In genomic region chr1:171568436-171568835, GRCm38 (mm10) we compare ENCODE assay signal across 38 mouse cellular contexts. TPM values are rescaled to one million over a fixed set of nuclear protein-coding genes. Genes with fewer than 3 reads are reported as not detected.
DNase-seq lines count a peak whose midpoint lies in the region; ATAC-seq and TF ChIP-seq lines count a peak whose summit lies in the region.
"Had no signal": no experiment of that assay in that cellular context is flagged by ENCODE, and none has a peak within 500 bp of the region (broad histone marks: within the 10 kb centered on the region; RNA-seq: fewer than 3 reads in every experiment).

No protein-coding gene starts in this region.

- H3K9ac ChIP-seq in MEL (ENCODE audit: control insufficient read depth, low read depth, low read length, poor library complexity, severe bottlenecking): no peak overlapping the region
- no peak overlapping the region for H3K9ac ChIP-seq in intestine, postnatal 0 days (ENCODE audit: low read depth, low read length)
- H3K9ac ChIP-seq: heart, embryonic 13.5 days; hindbrain, embryonic 15.5 days; limb, embryonic 15.5 days; liver, embryonic 13.5 days; midbrain, embryonic 13.5 days; neural tube, embryonic 15.5 days had no signal

- H3K79me2 ChIP-seq in MEL (ENCODE audit: control insufficient read depth, insufficient read depth, low read length, poor library complexity): no peaks in the 10 kb centered on the region

- TF ChIP-seq EP300 in MEL (IDR thresholded peaks at IDR 0.05; ENCODE audit: low read depth in 1 of 2, low read length in 2 of 2): no peak

- peaks cover 0 to 2% of the 10 kb centered on the region in 2 experiments; a peak in 1 of 4 replicates for H3K27me3 ChIP-seq in MEL (ENCODE audit: control insufficient read depth in 1 of 2, insufficient read depth in 2 of 2, low read length in 2 of 2)
- H3K27me3 ChIP-seq in intestine, postnatal 0 days (replicated peaks; ENCODE audit: control insufficient read depth, insufficient read depth, low read length): no peaks in the 10 kb centered on the region
- H3K27me3 ChIP-seq: heart, embryonic 13.5 days; hindbrain, embryonic 15.5 days; limb, embryonic 15.5 days; liver, embryonic 13.5 days; midbrain, embryonic 13.5 days; neural tube, embryonic 15.5 days had no signal

- no peak for DNase-seq in layer of hippocampus, adult 2 months (ENCODE audit: low spot score in 2 of 2)
- DNase-seq in layer of hippocampus, adult 9-10 months (ENCODE audit: low spot score): no peak
- DNase-seq in 416B (ENCODE audit: low read depth) (peak; percentile 65), MEL (ENCODE audit: low read depth, low spot score) (no peak)
- no peak for DNase-seq in urinary bladder, postnatal 10 days (ENCODE audit: low spot score)
- DNase-seq in thymus, postnatal 4 days: no peak
- DNase-seq: adrenal gland, postnatal 14 days; cerebellum, adult 11 months; cerebellum, adult 9-10 months; heart, postnatal 10 days; kidney, adult 8-10 months; kidney, postnatal 14 days; liver, embryonic 13.5 days; lung, adult 18-20 months; retina, postnatal 1 day; spleen, adult 18-20 months; thymus, postnatal 14 days had no signal

- TF ChIP-seq RAD21 in MEL (IDR thresholded peaks at IDR 0.05; ENCODE audit: low read depth, low read length): peak; percentile 19

- no peak for ATAC-seq in intestine, postnatal 0 days
- ATAC-seq: forebrain, embryonic 16.5 days; inflammation-experienced regulatory T-cells, adult 6 months; lung, postnatal 0 days; midbrain, embryonic 13.5 days had no signal

- no peak overlapping the region for H3K4me3 ChIP-seq in layer of hippocampus, adult 2 months
- no peak overlapping the region for H3K4me3 ChIP-seq in MEL (ENCODE audit: control insufficient read depth in 1 of 2, insufficient read depth in 1 of 2, low read depth in 2 of 2, low read length in 2 of 2)
- no peak overlapping the region for H3K4me3 ChIP-seq in intestine, postnatal 0 days (ENCODE audit: low read depth, low read length)
- H3K4me3 ChIP-seq: erythroblast, embryonic 14.5 days; heart, embryonic 13.5 days; hindbrain, embryonic 10.5 days; hindbrain, embryonic 15.5 days; limb, embryonic 10.5 days; limb, embryonic 15.5 days; liver, embryonic 13.5 days; midbrain, embryonic 13.5 days; neural tube, embryonic 15.5 days had no signal

- H3K36me3 ChIP-seq in MEL (ENCODE audit: control insufficient read depth in 1 of 2, insufficient read depth in 2 of 2, low read length in 2 of 2): no peaks in the 10 kb centered on the region
- H3K36me3 ChIP-seq in intestine, postnatal 0 days (ENCODE audit: control insufficient read depth, insufficient read depth): no peaks in the 10 kb centered on the region
- H3K36me3 ChIP-seq: heart, embryonic 13.5 days; hindbrain, embryonic 10.5 days; hindbrain, embryonic 15.5 days; limb, embryonic 10.5 days; limb, embryonic 15.5 days; liver, embryonic 13.5 days; midbrain, embryonic 13.5 days; neural tube, embryonic 15.5 days had no signal

- peak; percentile 24 for TF ChIP-seq CTCF in layer of hippocampus, adult 2 months (conservative IDR thresholded peaks at IDR 0.05)
- TF ChIP-seq CTCF in MEL (IDR thresholded peaks at IDR 0.05 in 2 of 3, conservative IDR thresholded peaks at IDR 0.05 in 1 of 3; ENCODE audit: control insufficient read depth in 1 of 3, insufficient read depth in 1 of 3, low read depth in 2 of 3, low read length in 3 of 3, poor library complexity in 1 of 3, severe bottlenecking in 1 of 3): peak in 1 of 3 experiments; percentile 33; a peak in 3 of 6 replicates
- TF ChIP-seq CTCF in intestine, postnatal 0 days (IDR thresholded peaks at IDR 0.05; ENCODE audit: low read depth): peak; percentile 22; the same call in 1 of the 2 replicates

- no peaks in the 10 kb centered on the region for H3K9me3 ChIP-seq in MEL (replicated peaks; ENCODE audit: insufficient read depth, low read length)
- H3K9me3 ChIP-seq in intestine, postnatal 0 days (ENCODE audit: control insufficient read depth): no peaks in the 10 kb centered on the region
- H3K9me3 ChIP-seq: heart, embryonic 13.5 days; hindbrain, embryonic 10.5 days; hindbrain, embryonic 15.5 days; limb, embryonic 10.5 days; limb, embryonic 15.5 days; liver, embryonic 13.5 days; midbrain, embryonic 13.5 days; neural tube, embryonic 15.5 days had no signal

- 59% methylated on average over 2 of the region's 2 CpGs for WGBS in intestine, postnatal 0 days

- no peaks in the 10 kb centered on the region for H3K4me1 ChIP-seq in MEL (ENCODE audit: control insufficient read depth in 1 of 2, insufficient read depth in 2 of 2, low read length in 2 of 2)
- H3K4me1 ChIP-seq in intestine, postnatal 0 days (replicated peaks; ENCODE audit: control insufficient read depth, insufficient read depth, low read length): no peaks in the 10 kb centered on the region
- H3K4me1 ChIP-seq: heart, embryonic 13.5 days; hindbrain, embryonic 10.5 days; hindbrain, embryonic 15.5 days; limb, embryonic 10.5 days; limb, embryonic 15.5 days; midbrain, embryonic 13.5 days; neural tube, embryonic 15.5 days had no signal

- no peak for TF ChIP-seq POLR2A in MEL (IDR thresholded peaks at IDR 0.05; ENCODE audit: control insufficient read depth in 1 of 2, insufficient read depth in 1 of 2, low read depth in 1 of 2, low read length in 2 of 2, poor library complexity in 1 of 2)

- no peak overlapping the region for H3K4me2 ChIP-seq in intestine, postnatal 0 days (replicated peaks; ENCODE audit: low read depth)
- H3K4me2 ChIP-seq: heart, embryonic 13.5 days; hindbrain, embryonic 15.5 days; limb, embryonic 15.5 days; liver, embryonic 13.5 days; midbrain, embryonic 13.5 days; neural tube, embryonic 15.5 days had no signal

- no peak overlapping the region for H3K27ac ChIP-seq in layer of hippocampus, adult 2 months
- H3K27ac ChIP-seq in MEL (ENCODE audit: control insufficient read depth, low read depth, low read length): no peak overlapping the region
- no peak overlapping the region for H3K27ac ChIP-seq in intestine, postnatal 0 days (ENCODE audit: low read depth, low read length)
- H3K27ac ChIP-seq: heart, embryonic 13.5 days; hindbrain, embryonic 10.5 days; hindbrain, embryonic 15.5 days; limb, embryonic 10.5 days; limb, embryonic 15.5 days; liver, embryonic 13.5 days; macrophage; midbrain, embryonic 13.5 days; neural tube, embryonic 15.5 days had no signal

TF ChIP-seq in MEL, 35 proteins besides CTCF, POLR2A, EP300 and RAD21:
- TF ChIP-seq KAT2A (conservative IDR thresholded peaks at IDR 0.05; ENCODE audit: low read depth, low read length) (no peak), BHLHE40 (IDR thresholded peaks at IDR 0.05; ENCODE audit: borderline replicate concordance, low read depth, low read length) (no peak), ETS1 (IDR thresholded peaks at IDR 0.05; ENCODE audit: low read depth, low read length) (no peak), CHD2 (IDR thresholded peaks at IDR 0.05; ENCODE audit: low read length) (no peak), ZKSCAN1 (IDR thresholded peaks at IDR 0.05; ENCODE audit: low read depth, low read length) (no peak), ZNF384 (IDR thresholded peaks at IDR 0.05; ENCODE audit: low read depth, low read length) (no peak), UBTF (IDR thresholded peaks at IDR 0.05; ENCODE audit: borderline replicate concordance, insufficient read depth, low read depth, low read length) (no peak)

RNA-seq across cellular contexts. Expression of gene Cd244a, which starts 9.4 kb away (rescaled TPM):
- total RNA-seq in layer of hippocampus, adult 2 months (2021): not detected
- not detected in 2 replicates for total RNA-seq in MEL (2012; rRNA removed)
- not detected for polyA plus RNA-seq in MEL (2012; ENCODE audit: insufficient read depth in 1 of 2, insufficient read length in 2 of 2, low read depth in 1 of 2, low replicate concordance in 2 of 2, missing spikeins in 1 of 2)
- 0.37 and 0.44 TPM in 2 replicates for polyA plus RNA-seq in intestine, postnatal 0 days (2015; fragmentation: Nextera tagmentation; extraction: Ambion mirVana)
- total RNA-seq: layer of hippocampus, postnatal 25 days had no signal
- polyA plus RNA-seq: erythroblast, embryonic 14.5 days; forebrain, embryonic 11.5 days; forebrain, embryonic 16.5 days; hindbrain, embryonic 10.5 days; hindbrain, embryonic 15.5 days; limb, embryonic 10.5 days; midbrain, embryonic 13.5 days had no signal

RNA-seq across cellular contexts. Expression of gene Itln1, which starts 33.3 kb away (rescaled TPM):
- total RNA-seq in layer of hippocampus, adult 2 months (2021): not detected
- total RNA-seq in MEL (2012; rRNA removed): not detected in 2 replicates
- polyA plus RNA-seq in MEL (2012; ENCODE audit: insufficient read depth in 1 of 2, insufficient read length in 2 of 2, low read depth in 1 of 2, low replicate concordance in 2 of 2, missing spikeins in 1 of 2): not detected
- 2.5 and 3.0 TPM in 2 replicates for polyA plus RNA-seq in intestine, postnatal 0 days (2015; fragmentation: Nextera tagmentation; extraction: Ambion mirVana)
- total RNA-seq: adrenal gland, postnatal 14 days; gastrocnemius, adult 8-10 months; gastrocnemius, postnatal 4 days; heart, adult 8-10 months; heart, postnatal 10 days; layer of hippocampus, postnatal 25 days; megakaryocyte-erythroid progenitor cell, adult 5-6 weeks had no signal
- polyA plus RNA-seq: embryonic facial prominence, embryonic 14.5 days; erythroblast, embryonic 14.5 days; forebrain, embryonic 11.5 days; forebrain, embryonic 16.5 days; heart, embryonic 13.5 days; hindbrain, embryonic 10.5 days; hindbrain, embryonic 15.5 days; inflammation-experienced regulatory T-cells, adult 6 months; limb, embryonic 10.5 days; limb, embryonic 15.5 days; liver, embryonic 13.5 days; lung, postnatal 0 days; macrophage; midbrain, embryonic 13.5 days; neural tube, embryonic 15.5 days; stomach, embryonic 16.5 days had no signal

RNA-seq across cellular contexts. Expression of gene Ly9, which starts 38.8 kb away (rescaled TPM):
- not detected for total RNA-seq in layer of hippocampus, adult 2 months (2021)
- total RNA-seq in MEL (2012; rRNA removed): not detected in 2 replicates
- under 1 TPM in 1 of 2 experiments, not detected in 1; 0.25 TPM for polyA plus RNA-seq in MEL (2012; ENCODE audit: insufficient read depth in 1 of 2, insufficient read length in 2 of 2, low read depth in 1 of 2, low replicate concordance in 2 of 2, missing spikeins in 1 of 2)
- polyA plus RNA-seq in intestine, postnatal 0 days (2015; fragmentation: Nextera tagmentation; extraction: Ambion mirVana): 0.18 and 0.55 TPM in 2 replicates
- polyA plus RNA-seq: forebrain, embryonic 11.5 days; forebrain, embryonic 16.5 days; limb, embryonic 10.5 days; midbrain, embryonic 13.5 days had no signal
